Mouse (Mus musculus) testis, postnatal 14 days (tissue): Measurements from ENCODE around the gene Cdh15.

Experiments
- DNase-seq: peaks from one replicate; pipeline ENCODE4 v3.0.0; 2021; ENCODE audit warnings: low spot score

Gene Cdh15

GRCm38 (mm10) chr8:122847829-122848561, at the start of gene Cdh15:
TSS of gene Cdh15 (plus strand) at chr8:122847966.
- DNase-seq: no peak

GRCm38 (mm10) chr8:122803906-122804761, 43.6 kb upstream of the Cdh15 start:
- DNase-seq: no peak

GRCm38 (mm10) chr8:122805349-122805748, 42.4 kb upstream of the Cdh15 start:
- DNase-seq: no peak

- no peak for DNase-seq
Measured at GRCm38 (mm10) chr8:122806956-122807538, 40.7 kb upstream of the Cdh15 start.

GRCm38 (mm10) chr8:122807907-122808306, 39.9 kb upstream of the Cdh15 start:
- DNase-seq: no peak

GRCm38 (mm10) chr8:122810376-122810775, 37.4 kb upstream of the Cdh15 start:
- no peak for DNase-seq

GRCm38 (mm10) chr8:122811870-122812494, 35.8 kb upstream of the Cdh15 start:
- DNase-seq: no peak

GRCm38 (mm10) chr8:122812610-122813250, 35.0 kb upstream of the Cdh15 start:
- no peak for DNase-seq

GRCm38 (mm10) chr8:122814608-122815007, 33.2 kb upstream of the Cdh15 start:
- no peak for DNase-seq

- DNase-seq: no peak
Measured at GRCm38 (mm10) chr8:122816965-122817364, 30.8 kb upstream of the Cdh15 start.

- DNase-seq: no peak
Measured at GRCm38 (mm10) chr8:122817724-122818496, 29.9 kb upstream of the Cdh15 start.

GRCm38 (mm10) chr8:122819776-122820175, 28.0 kb upstream of the Cdh15 start:
- DNase-seq: no peak

GRCm38 (mm10) chr8:122824571-122824970, 23.2 kb upstream of the Cdh15 start:
- no peak for DNase-seq

GRCm38 (mm10) chr8:122824986-122825385, 22.8 kb upstream of the Cdh15 start:
- no peak for DNase-seq

- DNase-seq: no peak
Measured at GRCm38 (mm10) chr8:122825408-122825807, 22.4 kb upstream of the Cdh15 start.

- DNase-seq: no peak
Measured at GRCm38 (mm10) chr8:122829396-122829795, 18.4 kb upstream of the Cdh15 start.

GRCm38 (mm10) chr8:122830349-122831061, 17.3 kb upstream of the Cdh15 start:
- peak; percentile 55 for DNase-seq

- no peak for DNase-seq
Measured at GRCm38 (mm10) chr8:122834416-122834815, 13.3 kb upstream of the Cdh15 start.

- peak; percentile 38 for DNase-seq
Measured at GRCm38 (mm10) chr8:122834971-122835370, 12.8 kb upstream of the Cdh15 start.

- no peak for DNase-seq
Measured at GRCm38 (mm10) chr8:122836199-122836598, 11.6 kb upstream of the Cdh15 start.
